Mouse (Mus musculus) megakaryocyte, embryonic 14.5 days (primary cell): ENCODE results near the gene Fam19a1. TPM values are rescaled to one million over a fixed set of nuclear protein-coding genes. Genes with fewer than 3 reads are reported as not detected.

Source experiments
- H3K27me3 ChIP-seq: replicated peaks from 2 replicates; pipeline ENCODE3; 2012; ENCODE audit warnings: inconsistent platforms
- H3K36me3 ChIP-seq: replicated peaks from 2 replicates; pipeline ENCODE3; 2012; ENCODE audit warnings: low read length, inconsistent platforms, mixed read lengths
- H3K4me1 ChIP-seq: 2 replicates; pipeline ENCODE4 v1.6.1; 2012; ENCODE audit warnings: inconsistent platforms
- H3K4me3 ChIP-seq: replicated peaks from 2 replicates; pipeline ENCODE3; 2012; ENCODE audit warnings: moderate library complexity, mild to moderate bottlenecking, inconsistent platforms
- H3K9me3 ChIP-seq: 2 replicates; pipeline ENCODE4 v1.6.1; 2012; ENCODE audit warnings: inconsistent platforms
- FLI1 ChIP-seq: IDR thresholded peaks from 2 replicates; pipeline ENCODE4 v1.6.1; 2012; ENCODE audit warnings: low read length, inconsistent platforms, mixed read lengths
- GATA1 ChIP-seq: IDR thresholded peaks from 3 replicates; pipeline ENCODE4 v1.6.1; 2012; ENCODE audit warnings: mixed read lengths, low read length, inconsistent platforms, borderline replicate concordance
- polyA plus RNA-seq: library from polyadenylated mRNA; stranded (reverse); fragments of >175 nt; gene quantifications from 2 replicates; pipeline ENCODE4 v1.2.3, GENCODE M21; 2012; ENCODE audit warnings: low replicate concordance; ENCODE audit not compliant: insufficient read depth

Gene Fam19a1
- polyA plus RNA-seq, 1 experiment: not detected

- H3K4me3 ChIP-seq: no peak overlapping the region
- 0 out of 2 replicates have a peak, but pooled peaks cover 12% of the 10 kb centered on the region for H3K9me3 ChIP-seq
- H3K36me3 ChIP-seq: no peaks in the 10 kb centered on the region
- no peak for TF ChIP-seq GATA1
- TF ChIP-seq FLI1: no peak
- H3K4me1 ChIP-seq: no peaks in the 10 kb centered on the region
- H3K27me3 ChIP-seq: no peaks in the 10 kb centered on the region
Observed at GRCm38 (mm10) chr6:96593031-96593430, 480.1 kb downstream of the Fam19a1 start.

- Histone ChIP-seq H3K9me3 (0 out of 2 replicates have a peak, but pooled peaks cover 8% of the 10 kb centered on the region), H3K4me3 (no peak overlapping the region), H3K27me3 (no peaks in the 10 kb centered on the region), H3K36me3 (no peaks in the 10 kb centered on the region), H3K4me1 (no peaks in the 10 kb centered on the region)
- TF ChIP-seq FLI1 (no peak), GATA1 (no peak)
Observed at GRCm38 (mm10) chr6:96595201-96595600, 482.2 kb downstream of the Fam19a1 start.

DNA sequence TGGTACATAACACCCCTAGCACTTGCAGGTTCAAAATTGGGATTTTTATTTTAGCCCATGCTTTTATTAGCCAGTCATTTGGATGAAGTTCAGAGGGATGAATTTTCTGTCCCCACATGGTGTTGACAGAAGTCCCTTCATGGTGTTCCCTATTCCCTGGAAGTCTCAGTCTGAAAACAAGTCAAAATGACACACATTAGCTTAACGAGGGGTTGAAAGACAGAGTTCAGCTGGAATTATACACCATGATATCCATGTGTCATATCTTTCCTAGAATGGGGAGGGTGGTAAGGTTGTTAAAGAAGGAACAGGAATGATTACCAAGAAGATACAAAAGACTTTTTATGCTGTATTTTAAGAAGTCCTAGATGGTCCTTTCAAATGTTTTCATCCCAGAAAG lies 511.2 kb downstream of the Fam19a1 start:
- Histone ChIP-seq H3K4me3 (no peak overlapping the region), H3K4me1 (no peaks in the 10 kb centered on the region), H3K36me3 (no peaks in the 10 kb centered on the region), H3K9me3 (peaks cover 6% of the 10 kb centered on the region; the same call in 1 of the 2 replicates), H3K27me3 (no peaks in the 10 kb centered on the region)
- TF ChIP-seq FLI1 (no peak), GATA1 (no peak)

DNA sequence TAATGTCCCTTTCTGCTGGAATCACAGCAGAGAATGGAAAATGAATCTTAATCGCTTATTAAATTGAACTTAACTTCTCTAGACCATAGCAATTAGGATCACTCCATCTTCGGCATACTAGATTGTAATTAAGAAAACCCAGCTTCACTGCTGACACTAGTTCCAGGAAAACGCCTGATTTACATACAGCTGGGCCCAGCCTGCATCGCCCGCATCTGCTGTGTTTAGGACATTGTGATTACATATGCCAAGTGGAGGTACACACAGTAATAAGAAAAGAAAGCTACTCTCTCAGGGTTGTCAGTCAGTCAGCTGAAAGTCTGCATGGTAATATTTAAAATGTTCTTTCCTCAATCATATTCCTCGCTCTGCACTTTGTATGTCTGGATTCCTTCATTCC lies 518.6 kb downstream of the Fam19a1 start:
- Histone ChIP-seq H3K9me3 (peaks cover 6% of the 10 kb centered on the region; the same call in 1 of the 2 replicates), H3K4me1 (no peaks in the 10 kb centered on the region), H3K4me3 (no peak overlapping the region), H3K36me3 (no peaks in the 10 kb centered on the region), H3K27me3 (no peaks in the 10 kb centered on the region)
- no peak for TF ChIP-seq FLI1
- no peak for TF ChIP-seq GATA1

- Histone ChIP-seq H3K27me3 (no peaks in the 10 kb centered on the region), H3K9me3 (0 out of 2 replicates have a peak, but pooled peaks cover 3% of the 10 kb centered on the region), H3K36me3 (no peaks in the 10 kb centered on the region), H3K4me1 (no peaks in the 10 kb centered on the region), H3K4me3 (no peak overlapping the region)
- TF ChIP-seq FLI1: no peak
- no peak for TF ChIP-seq GATA1
Observed at GRCm38 (mm10) chr6:96632243-96632642, 519.3 kb downstream of the Fam19a1 start.

GRCm38 (mm10) chr6:96635663-96636062 lies 522.7 kb downstream of the Fam19a1 start:
- H3K4me3 ChIP-seq: no peak overlapping the region
- TF ChIP-seq GATA1 (no peak), FLI1 (no peak)
- no peaks in the 10 kb centered on the region for H3K36me3 ChIP-seq
- H3K9me3 ChIP-seq: no peaks in the 10 kb centered on the region
- no peaks in the 10 kb centered on the region for H3K4me1 ChIP-seq
- H3K27me3 ChIP-seq: no peaks in the 10 kb centered on the region

DNA sequence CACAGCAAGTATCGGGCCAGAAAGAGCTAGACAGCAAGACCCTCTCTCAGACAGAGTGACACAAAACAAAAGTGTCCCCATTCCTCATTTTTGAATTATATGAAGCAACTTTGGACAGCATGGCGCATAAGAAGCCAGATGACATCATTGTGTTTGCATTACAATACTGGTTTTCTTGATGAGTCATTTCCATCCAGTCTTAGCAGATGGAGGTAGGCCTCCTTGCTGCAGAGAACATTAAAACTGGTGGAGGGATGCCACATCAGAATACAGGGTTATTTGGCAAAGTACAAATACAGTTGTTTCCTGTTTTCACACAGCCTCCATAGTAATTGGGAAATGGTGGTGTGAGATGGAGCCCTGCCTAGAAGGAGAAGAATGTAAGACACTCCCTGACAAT lies 535.8 kb downstream of the Fam19a1 start:
- no peaks in the 10 kb centered on the region for H3K27me3 ChIP-seq
- no peak overlapping the region for H3K4me3 ChIP-seq
- no peak for TF ChIP-seq FLI1
- TF ChIP-seq GATA1: no peak
- 0 out of 2 replicates have a peak, but pooled peaks cover 4% of the 10 kb centered on the region for H3K9me3 ChIP-seq
- no peaks in the 10 kb centered on the region for H3K4me1 ChIP-seq
- no peaks in the 10 kb centered on the region for H3K36me3 ChIP-seq

DNA sequence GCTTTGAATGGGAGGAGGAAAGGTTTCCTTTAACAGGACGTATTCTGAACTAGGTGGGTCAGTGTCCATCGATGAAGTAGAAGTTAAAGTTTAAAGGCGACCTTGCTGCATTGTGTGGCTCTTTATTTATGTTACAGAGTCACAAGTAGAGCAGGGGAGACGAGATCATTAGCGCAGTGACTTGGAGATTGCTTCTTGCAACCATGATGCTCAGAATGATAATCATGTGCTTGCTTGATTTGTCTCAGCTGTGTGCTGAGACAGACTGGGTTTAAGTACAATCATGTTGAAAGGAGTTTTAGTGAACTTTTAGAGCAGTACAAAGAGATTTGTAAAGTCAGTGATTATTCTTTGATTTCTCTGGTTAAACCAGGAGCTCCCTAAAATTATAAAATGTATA lies 536.3 kb downstream of the Fam19a1 start:
- no peaks in the 10 kb centered on the region for H3K4me1 ChIP-seq

GRCm38 (mm10) chr6:96666311-96666710 lies 553.4 kb downstream of the Fam19a1 start:
- peaks cover 3% of the 10 kb centered on the region for H3K9me3 ChIP-seq
- TF ChIP-seq FLI1 (no peak), GATA1 (no peak)
- H3K4me3 ChIP-seq: no peak overlapping the region
- no peaks in the 10 kb centered on the region for H3K27me3 ChIP-seq
- H3K4me1 ChIP-seq: no peaks in the 10 kb centered on the region
- no peaks in the 10 kb centered on the region for H3K36me3 ChIP-seq

More for the DNA sequence above, 536.3 kb downstream of the Fam19a1 start:
- Histone ChIP-seq H3K27me3 (no peaks in the 10 kb centered on the region), H3K4me3 (no peak overlapping the region), H3K9me3 (0 out of 2 replicates have a peak, but pooled peaks cover 4% of the 10 kb centered on the region), H3K36me3 (no peaks in the 10 kb centered on the region)
- no peak for TF ChIP-seq GATA1

DNA sequence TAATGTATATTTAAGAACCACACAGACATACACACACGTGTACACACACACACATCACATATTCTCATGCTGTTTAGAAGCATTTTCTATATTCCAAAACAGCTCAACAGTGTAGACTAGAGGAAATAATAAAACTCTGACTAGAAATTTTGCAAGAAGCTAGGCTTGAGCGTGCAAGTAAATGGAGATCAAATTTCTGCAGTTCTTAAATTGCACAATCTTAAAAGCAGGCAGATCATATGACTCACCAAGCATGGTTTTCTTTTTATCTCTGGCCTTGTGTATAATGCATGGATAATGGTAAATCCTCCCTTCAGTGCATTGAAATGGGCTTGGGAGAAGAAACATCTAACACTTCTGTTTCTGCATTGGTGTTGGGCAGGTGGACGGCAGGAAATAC lies 564.9 kb downstream of the Fam19a1 start:
- TF ChIP-seq GATA1 (no peak), FLI1 (no peak)
- Histone ChIP-seq H3K4me1 (no peaks in the 10 kb centered on the region), H3K27me3 (no peaks in the 10 kb centered on the region)

More for the DNA sequence above, 564.9 kb downstream of the Fam19a1 start:
- no peaks in the 10 kb centered on the region for H3K36me3 ChIP-seq
- no peak overlapping the region for H3K4me3 ChIP-seq
- H3K9me3 ChIP-seq: no peaks in the 10 kb centered on the region

Other genes with a start within 250 kb of the Fam19a1 start
- not detected in 2 replicates for gene 1700123L14Rik, start 53.1 kb downstream of the Fam19a1 start, polyA plus RNA-seq